Mouse (Mus musculus) mammary gland, adult 2 months (tissue): ENCODE measurements around the gene D930048N14Rik. TPM values are rescaled to one million over a fixed set of nuclear protein-coding genes. Genes with fewer than 3 reads are reported as not detected.

Source experiments
- polyA plus RNA-seq: library from polyadenylated mRNA; depleted of rRNA; stranded (reverse); fragments of >200 nt; gene quantifications from 2 replicates; pipeline ENCODE4 v1.2.3, GENCODE M21; 2012; ENCODE audit warnings: low replicate concordance; rRNA removed

D930048N14Rik gene
- 11.3 and 15.7 TPM in 2 replicates for polyA plus RNA-seq

DNA sequence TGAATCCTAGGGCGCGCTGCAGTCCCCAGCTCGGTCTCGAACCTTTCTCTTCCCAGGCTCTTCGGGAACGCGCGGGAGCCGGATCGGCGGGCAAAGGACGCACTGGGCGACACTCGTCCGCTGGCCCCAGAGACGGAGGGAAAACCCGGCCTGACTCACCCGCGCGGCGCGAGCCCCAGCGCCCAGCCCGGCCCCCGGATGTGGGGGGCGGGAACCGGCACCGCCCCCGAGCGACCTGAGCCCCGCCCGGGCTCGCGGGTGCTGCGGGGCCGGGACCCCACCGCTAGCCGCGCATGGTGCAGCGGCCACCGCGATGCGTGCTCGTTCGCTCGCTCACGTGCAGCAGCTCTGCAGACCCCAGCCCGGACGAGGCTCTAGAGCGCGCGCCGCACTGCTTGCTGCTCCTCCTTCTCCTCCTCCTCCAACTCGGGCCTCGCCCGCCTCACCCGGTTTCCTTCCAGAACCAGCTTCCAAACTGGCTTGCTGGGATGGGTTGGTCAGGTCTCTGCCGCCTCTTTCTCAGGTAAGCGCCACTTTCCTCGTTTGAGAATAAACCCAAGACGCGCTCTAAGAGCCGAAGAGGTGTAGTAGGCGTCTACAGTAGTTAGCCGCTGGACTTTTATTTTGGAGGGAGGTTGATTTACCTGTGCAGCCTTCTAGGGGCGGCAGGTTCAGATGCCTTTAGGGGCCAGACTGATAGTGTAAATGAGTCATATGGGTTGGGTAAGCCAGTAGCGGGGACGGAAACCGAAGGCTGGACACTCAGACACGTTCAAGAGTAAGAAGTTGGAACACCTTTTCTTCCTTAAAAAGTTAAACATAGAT lies at the start of gene D930048N14Rik, which contains the start of gene N4bp3:
TSS of gene D930048N14Rik (plus strand) at position 264 of the 825 bp plus-strand sequence.
TSS of gene N4bp3 (minus strand) at position 152 of the 825 bp plus-strand sequence.

DNA sequence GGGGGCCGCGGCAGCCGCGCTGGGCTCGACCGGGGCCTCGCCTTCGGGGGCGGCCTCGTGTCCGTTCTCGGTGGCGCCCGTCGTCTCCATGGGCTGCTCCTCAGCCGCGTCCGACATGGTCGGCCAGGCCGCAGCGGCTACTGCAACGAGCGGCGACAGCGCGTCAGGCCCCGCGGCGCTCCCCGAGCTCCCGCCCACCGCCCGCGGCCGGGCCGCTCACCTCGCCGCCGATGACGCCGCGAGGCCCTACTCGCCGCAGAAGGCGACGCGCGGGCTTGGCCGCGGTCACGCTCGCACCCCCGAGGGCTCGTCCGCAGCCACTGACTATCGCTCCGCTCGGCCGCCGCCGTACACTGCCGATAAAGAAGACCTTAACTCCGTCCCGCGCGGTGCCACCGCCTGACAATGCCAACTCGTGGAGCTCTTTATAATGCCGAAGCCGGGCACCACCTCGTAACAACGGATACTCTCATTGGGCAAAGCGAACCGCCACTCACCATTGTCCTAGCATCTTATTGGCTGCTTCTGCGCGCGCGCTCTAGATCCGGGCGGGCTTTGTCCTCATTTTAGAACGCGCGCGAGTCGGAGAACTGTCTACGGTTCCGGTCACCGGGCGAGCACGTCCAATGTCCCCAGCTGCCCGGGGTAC lies 44.2 kb upstream of the D930048N14Rik start, which contains the start of gene Hnrnpab:
TSS of gene Hnrnpab (minus strand) at position 401 of the 649 bp plus-strand sequence.

DNA sequence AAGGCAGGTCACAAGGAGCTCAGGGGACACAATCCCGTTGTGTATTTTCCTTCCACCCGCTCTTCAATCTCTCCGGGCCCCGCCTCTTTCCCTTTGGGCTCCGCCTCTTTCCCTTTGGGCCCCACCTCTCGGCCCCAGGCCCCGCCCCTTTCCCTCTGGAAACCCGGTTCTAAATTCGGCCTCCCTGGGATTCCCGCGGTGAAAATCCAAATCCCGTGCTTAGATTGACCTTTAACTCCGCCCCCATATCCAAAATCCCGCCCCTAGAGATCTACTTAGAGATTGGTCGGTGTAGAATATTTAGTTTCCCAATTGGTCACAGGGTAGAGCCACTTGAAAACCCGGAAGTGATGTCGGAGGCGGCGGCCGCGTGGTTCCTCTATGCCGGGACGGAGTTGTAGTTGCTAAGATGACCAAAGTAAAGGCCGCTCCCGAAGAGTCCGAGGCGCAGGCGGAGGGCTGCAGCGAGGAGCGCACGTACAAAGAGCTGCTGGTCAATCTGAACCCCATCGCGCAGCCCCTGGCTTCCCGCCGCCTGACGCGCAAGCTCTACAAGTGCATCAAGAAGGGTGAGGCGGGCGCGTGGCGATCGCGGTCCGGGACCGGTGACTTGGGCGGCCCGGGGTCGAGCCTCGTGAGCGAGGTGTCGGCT lies 31.2 kb upstream of the D930048N14Rik start, which contains the start of gene Nhp2:
TSS of gene Nhp2 (plus strand) at position 327 of the 652 bp plus-strand sequence.

DNA sequence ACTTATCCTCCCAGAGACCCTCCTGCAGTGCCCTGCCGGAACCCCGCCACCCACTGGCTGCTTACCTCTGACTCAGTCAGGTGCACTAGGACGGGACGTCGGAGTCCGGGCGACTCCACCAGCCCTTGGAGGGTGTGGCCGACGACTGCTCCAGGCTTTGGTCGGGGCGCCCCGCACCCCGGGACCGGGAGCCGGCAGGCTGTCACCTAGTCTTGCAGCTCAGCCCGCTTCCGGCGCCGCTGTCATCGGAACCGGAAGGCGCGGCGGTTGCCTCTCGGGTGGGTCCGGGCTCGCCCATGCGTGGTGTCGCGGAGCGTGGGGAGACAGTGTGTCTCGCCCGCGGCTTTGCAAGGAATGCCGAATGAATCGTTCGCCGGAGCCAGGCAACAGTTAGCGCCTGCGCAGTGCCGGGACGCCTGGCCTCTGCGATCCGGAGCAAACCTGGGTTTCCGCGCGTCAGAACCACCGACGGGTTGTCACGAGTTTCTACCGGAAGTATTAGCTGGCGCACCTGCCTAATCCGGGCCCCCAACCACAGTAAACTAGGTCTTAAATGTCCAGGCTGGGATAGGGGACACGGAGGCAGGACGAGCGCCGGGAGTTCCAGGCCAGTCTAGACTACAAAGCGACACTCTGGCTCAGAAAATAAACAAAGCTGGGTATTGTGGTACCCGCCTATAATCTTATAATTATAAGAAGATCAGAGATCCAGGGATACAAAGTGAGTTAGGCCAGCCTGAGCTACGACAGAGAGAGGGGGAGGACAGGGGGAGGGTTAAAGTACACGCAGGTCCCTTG lies 15.0 kb upstream of the D930048N14Rik start, which contains the start of gene Rmnd5b:
TSS of gene Rmnd5b (minus strand) at position 372 of the 798 bp plus-strand sequence.

DNA sequence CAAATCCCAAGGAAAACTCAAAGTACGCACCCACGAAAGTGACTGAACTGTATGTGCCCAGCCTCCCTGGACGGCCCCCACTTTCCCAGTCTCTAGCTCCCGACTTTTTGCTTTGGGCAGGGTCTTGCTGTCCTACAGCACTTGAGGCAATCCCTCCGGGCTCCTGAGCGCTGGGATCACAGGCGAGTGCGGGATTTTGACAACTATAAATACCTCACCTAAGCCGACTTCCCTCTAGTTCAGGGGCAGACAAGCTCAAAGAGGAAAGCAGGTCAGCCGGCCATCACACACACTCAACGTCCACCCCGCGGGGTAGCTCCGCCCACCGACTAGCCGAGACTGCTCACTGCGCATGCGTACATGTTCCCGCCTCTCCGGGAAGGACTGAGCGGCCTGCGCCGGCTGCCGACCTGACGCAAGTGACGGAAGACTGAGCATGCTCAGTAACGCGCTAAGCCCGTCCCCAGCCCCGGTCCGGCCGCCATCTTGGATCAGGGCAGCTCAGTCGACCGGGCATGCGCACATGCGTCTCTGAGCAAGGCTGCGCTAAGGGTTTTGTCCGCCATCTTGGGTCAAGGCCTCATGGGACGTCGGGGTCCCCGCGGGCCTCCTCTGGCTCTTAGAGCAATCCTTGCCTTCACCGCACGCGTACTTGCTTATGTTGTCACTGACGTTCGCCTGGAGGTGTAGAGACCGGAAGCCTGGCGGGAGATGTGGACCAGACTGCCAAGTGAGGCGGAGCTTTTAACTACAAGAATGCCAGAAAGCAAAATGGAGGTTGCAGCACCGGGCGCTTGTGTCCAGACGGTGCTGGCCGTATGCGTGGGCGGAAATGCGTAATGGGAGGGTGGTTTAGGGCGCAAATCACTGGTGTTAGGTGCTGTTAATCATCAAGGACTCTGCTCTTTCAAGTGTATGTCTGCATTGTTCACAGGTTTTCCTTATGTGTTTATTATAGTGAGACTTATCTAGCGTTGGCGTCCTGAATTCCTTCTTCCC lies 37.9 kb downstream of the D930048N14Rik start, which contains the start of gene 0610009B22Rik:
TSS of gene 0610009B22Rik (minus strand) at position 545 of the 999 bp plus-strand sequence.

Other genes starting within 250 kb of the D930048N14Rik start
- 23.0 and 28.5 TPM in 2 replicates for gene Phykpl, start 66.2 kb upstream of the D930048N14Rik start, polyA plus RNA-seq
- 54.4 and 330 TPM in 2 replicates for gene Hnrnpab, start 44.1 kb upstream of the D930048N14Rik start, polyA plus RNA-seq
- 40.3 and 46.3 TPM in 2 replicates for gene Nhp2, start 31.2 kb upstream of the D930048N14Rik start, polyA plus RNA-seq
- gene Rmnd5b, start 15.1 kb upstream of the D930048N14Rik start, polyA plus RNA-seq = 68.7 and 101 TPM in 2 replicates
- gene N4bp3, start 112 bp upstream of the D930048N14Rik start, polyA plus RNA-seq = 15.0 and 25.7 TPM in 2 replicates
- gene 0610009B22Rik, start 37.9 kb downstream of the D930048N14Rik start, polyA plus RNA-seq = 7.2 and 20.1 TPM in 2 replicates
- gene Sec24a, start 112.7 kb downstream of the D930048N14Rik start, polyA plus RNA-seq = 20.1 and 20.8 TPM in 2 replicates
- gene Sar1b, start 112.7 kb downstream of the D930048N14Rik start, polyA plus RNA-seq = 9.2 and 69.1 TPM in 2 replicates
- 13.3 and 21.2 TPM in 2 replicates for gene Jade2, start 206.7 kb downstream of the D930048N14Rik start, polyA plus RNA-seq